Mouse (Mus musculus) bone marrow, adult 2 months (tissue): Measurements from ENCODE around the gene Sf3b2.

Experiments
- CTCF ChIP-seq: fragments of 200-500 bp; IDR thresholded peaks from 2 replicates; pipeline ENCODE4 v1.5.1; 2011; ENCODE audit warnings: low read length, control low read depth; ENCODE audit not compliant: control insufficient read depth, insufficient read depth
- POLR2A ChIP-seq: fragments of 200-500 bp; IDR thresholded peaks from 2 replicates; pipeline ENCODE4 v1.6.1; 2011; ENCODE audit warnings: low read depth, mild to moderate bottlenecking, control low read depth, low read length, borderline replicate concordance; ENCODE audit not compliant: control insufficient read depth

GRCm38 (mm10) chr19:5232696-5233095, 62.6 kb downstream of the Sf3b2 start:
- no peak for TF ChIP-seq POLR2A
- TF ChIP-seq CTCF, result no peak
